Mouse (Mus musculus) stomach, embryonic 14.5 days (tissue): ENCODE data around the gene Efna5. TPM values are rescaled to one million over a fixed set of nuclear protein-coding genes. Genes with fewer than 3 reads are reported as not detected.

Experiments used
- ATAC-seq: fragments of 200-750 bp; cut with Nextera tagmentation; 2 replicates; pipeline ENCODE4 v1.8.0; 2017; ENCODE audit warnings: low read depth, moderate TSS enrichment; ENCODE audit not compliant: insufficient number of reproducible peaks, insufficient read depth, low FRiP score
- H3K27ac ChIP-seq: fragments of 300-500 bp; sonication (generic); 2 replicates; pipeline ENCODE4 v1.5.1; 2014; ENCODE audit warnings: mild to moderate bottlenecking, low read length, moderate library complexity, mixed read lengths
- H3K27me3 ChIP-seq: fragments of 300-500 bp; sonication (generic); 2 replicates; pipeline ENCODE4 v1.6.1; 2014; ENCODE audit warnings: low read length, control low read depth, mixed read lengths; ENCODE audit not compliant: control insufficient read depth, insufficient read depth
- H3K36me3 ChIP-seq: fragments of 300-500 bp; sonication (generic); 2 replicates; pipeline ENCODE4 v1.6.1; 2014; ENCODE audit warnings: mild to moderate bottlenecking, control low read depth, low read length, moderate library complexity, mixed read lengths; ENCODE audit not compliant: control insufficient read depth, insufficient read depth
- H3K4me1 ChIP-seq: fragments of 300-500 bp; sonication (generic); 2 replicates; pipeline ENCODE4 v1.6.1; 2014; ENCODE audit warnings: low read length, control low read depth, mixed read lengths; ENCODE audit not compliant: control insufficient read depth, insufficient read depth
- H3K4me2 ChIP-seq: fragments of 300-500 bp; sonication (generic); replicated peaks from 2 replicates; pipeline ENCODE4 v1.6.1; 2014; ENCODE audit warnings: low read depth, low read length, control low read depth
- H3K4me3 ChIP-seq: fragments of 300-500 bp; sonication (generic); 2 replicates; pipeline ENCODE4 v1.5.1; 2014; ENCODE audit warnings: low read depth, low read length, control low read depth
- H3K9ac ChIP-seq: fragments of 300-500 bp; sonication (generic); replicated peaks from 2 replicates; pipeline ENCODE4 v1.6.1; 2014; ENCODE audit warnings: low read depth, mild to moderate bottlenecking, control low read depth, low read length, moderate library complexity, mixed read lengths
- H3K9me3 ChIP-seq: fragments of 300-500 bp; sonication (generic); 2 replicates; pipeline ENCODE4 v1.6.1; 2016; ENCODE audit warnings: low read depth, low read length, control low read depth; ENCODE audit not compliant: control insufficient read depth
- WGBS: fragments of 180-500 bp; shearing (Covaris S2); extraction: QIAGEN DNeasy Blood & Tissue Kit; methylation state at CpG from one replicate; pipeline ENCODE4 v1.1.7; 2014; 5-methylcytosine and 5-hydroxymethylcytosine counted together
- polyA plus RNA-seq: library from polyadenylated mRNA; unstranded; fragments of >200 nt; fragmentation: Nextera tagmentation; extraction: Ambion mirVana; gene quantifications from 2 replicates; pipeline ENCODE4 v1.2.1, GENCODE M21; 2014

Gene Efna5
- polyA plus RNA-seq, 1 experiment from 2014 or later: 58.6 TPM

DNA sequence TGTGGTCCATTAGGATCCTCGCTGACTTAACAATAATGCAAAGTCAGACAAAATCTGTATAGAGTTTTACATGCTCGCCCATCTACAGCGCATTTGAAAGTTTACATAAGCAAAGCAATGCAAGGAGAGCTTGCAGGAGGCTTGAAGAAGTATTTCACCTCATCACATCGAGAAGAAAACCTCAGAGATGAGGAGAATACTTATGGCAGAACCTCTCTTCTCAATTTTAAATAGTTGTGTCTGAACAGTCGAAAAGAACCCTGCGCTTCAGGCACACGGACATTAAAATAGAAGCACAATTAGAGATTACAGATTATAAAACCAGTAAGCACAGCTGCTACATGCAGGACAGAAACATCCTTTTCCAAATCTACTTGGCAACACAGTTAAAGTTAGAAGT, 215.3 kb downstream of the Efna5 start:
- ATAC-seq: no peak
- no peak overlapping the region for H3K9ac ChIP-seq
- no peak overlapping the region for H3K27ac ChIP-seq
- WGBS: 86% methylated on average over 7 of the region's 7 CpGs
- H3K4me3 ChIP-seq: no peak overlapping the region
- no peaks in the 10 kb centered on the region for H3K9me3 ChIP-seq
- no peaks in the 10 kb centered on the region for H3K27me3 ChIP-seq
- no peaks in the 10 kb centered on the region for H3K36me3 ChIP-seq
- H3K4me2 ChIP-seq: no peak overlapping the region
- H3K4me1 ChIP-seq: 0 out of 2 replicates have a peak, but pooled peaks cover 3% of the 10 kb centered on the region

DNA sequence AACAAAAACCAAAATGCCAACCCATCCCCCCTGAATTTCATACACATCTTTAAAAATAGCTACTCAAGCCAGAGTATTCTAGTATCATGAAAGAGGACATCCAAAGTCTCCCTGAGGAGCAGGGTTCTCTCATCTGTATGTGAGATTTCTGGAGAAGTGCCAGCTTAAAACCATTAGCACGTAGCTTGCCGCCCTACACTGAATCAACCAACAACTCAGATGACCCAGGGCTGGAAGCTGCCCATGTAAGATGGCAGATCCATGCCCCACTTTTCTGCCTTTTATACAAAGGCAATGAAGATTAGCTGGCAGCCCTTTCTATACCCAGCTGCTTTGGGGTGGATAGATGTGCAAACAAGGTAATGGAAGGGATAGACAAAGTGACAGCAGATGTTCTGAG, 216.4 kb downstream of the Efna5 start:
- H3K9ac ChIP-seq: no peak overlapping the region
- WGBS: 74% methylated on average over 2 of the region's 2 CpGs

DNA sequence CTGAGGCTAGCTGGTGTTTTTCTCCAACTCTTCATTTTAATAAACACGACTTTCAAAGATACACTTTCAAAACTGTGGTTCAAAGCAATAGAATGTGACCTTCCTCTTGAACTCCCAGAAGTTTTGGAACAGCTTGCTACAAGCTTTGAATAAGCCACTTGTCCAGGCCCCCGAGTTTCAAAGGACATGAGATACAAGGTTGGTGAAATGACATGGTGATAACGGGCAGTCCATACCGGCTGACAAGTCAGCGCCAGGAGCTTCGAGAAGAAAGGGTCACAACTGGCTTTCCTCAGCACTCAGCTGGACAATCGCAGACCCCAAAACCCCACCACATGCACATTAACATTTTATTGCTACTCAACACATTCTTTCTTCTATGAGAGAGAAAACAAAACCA, 219.3 kb downstream of the Efna5 start:
- Histone ChIP-seq H3K4me3 (no peak overlapping the region), H3K27me3 (no peaks in the 10 kb centered on the region), H3K9ac (no peak overlapping the region), H3K4me2 (no peak overlapping the region), H3K4me1 (peaks cover 13% of the 10 kb centered on the region; the same call in 1 of the 2 replicates), H3K27ac (no peak overlapping the region), H3K36me3 (no peaks in the 10 kb centered on the region), H3K9me3 (no peaks in the 10 kb centered on the region)
- no peak for ATAC-seq
- WGBS: 46% methylated on average over 7 of the region's 7 CpGs

More for the DNA sequence above, 216.4 kb downstream of the Efna5 start:
- ATAC-seq: no peak
- Histone ChIP-seq H3K9me3 (no peaks in the 10 kb centered on the region), H3K27me3 (no peaks in the 10 kb centered on the region), H3K4me3 (no peak overlapping the region), H3K4me2 (no peak overlapping the region), H3K36me3 (no peaks in the 10 kb centered on the region), H3K4me1 (0 out of 2 replicates have a peak, but pooled peaks cover 3% of the 10 kb centered on the region), H3K27ac (no peak overlapping the region)

DNA sequence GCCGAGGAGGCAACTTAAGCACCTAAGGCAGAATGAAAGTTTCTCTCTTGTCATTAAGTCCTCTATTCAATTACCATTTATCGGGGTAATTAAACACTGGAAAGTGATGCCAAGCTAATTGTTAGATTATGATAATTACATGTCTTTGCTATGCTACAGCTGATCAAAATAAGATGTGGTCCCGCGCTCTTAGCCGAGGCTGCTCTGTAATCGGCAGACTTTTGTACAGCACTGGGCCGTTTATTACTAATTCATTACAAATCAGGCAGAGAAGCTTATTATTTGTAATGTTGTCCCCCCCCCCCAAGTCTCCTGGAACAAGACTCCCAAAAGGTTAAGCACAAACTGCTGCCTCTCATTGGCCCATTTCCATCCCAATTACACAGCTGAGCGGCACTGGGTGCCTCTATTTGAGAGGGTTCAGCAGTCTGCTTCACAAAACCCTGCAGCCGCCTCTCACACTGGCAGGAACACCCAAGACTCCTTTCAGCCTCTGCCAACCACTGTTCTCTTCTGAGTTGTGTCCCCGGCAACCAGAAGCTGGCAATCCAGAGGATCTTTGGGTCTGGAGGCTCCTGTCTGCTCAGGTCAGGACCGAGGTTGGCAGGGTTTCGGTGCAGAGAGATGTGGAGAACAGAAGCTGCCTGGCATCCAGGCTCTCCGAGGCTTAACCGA, 221.5 kb downstream of the Efna5 start:
- Histone ChIP-seq H3K36me3 (no peaks in the 10 kb centered on the region), H3K9ac (no peak overlapping the region), H3K4me1 (peaks cover 26% of the 10 kb centered on the region), H3K4me3 (no peak overlapping the region), H3K27me3 (no peaks in the 10 kb centered on the region), H3K27ac (no peak overlapping the region), H3K9me3 (no peaks in the 10 kb centered on the region), H3K4me2 (no peak overlapping the region)
- WGBS: 90% methylated on average over 14 of the region's 14 CpGs
- ATAC-seq: no peak

DNA sequence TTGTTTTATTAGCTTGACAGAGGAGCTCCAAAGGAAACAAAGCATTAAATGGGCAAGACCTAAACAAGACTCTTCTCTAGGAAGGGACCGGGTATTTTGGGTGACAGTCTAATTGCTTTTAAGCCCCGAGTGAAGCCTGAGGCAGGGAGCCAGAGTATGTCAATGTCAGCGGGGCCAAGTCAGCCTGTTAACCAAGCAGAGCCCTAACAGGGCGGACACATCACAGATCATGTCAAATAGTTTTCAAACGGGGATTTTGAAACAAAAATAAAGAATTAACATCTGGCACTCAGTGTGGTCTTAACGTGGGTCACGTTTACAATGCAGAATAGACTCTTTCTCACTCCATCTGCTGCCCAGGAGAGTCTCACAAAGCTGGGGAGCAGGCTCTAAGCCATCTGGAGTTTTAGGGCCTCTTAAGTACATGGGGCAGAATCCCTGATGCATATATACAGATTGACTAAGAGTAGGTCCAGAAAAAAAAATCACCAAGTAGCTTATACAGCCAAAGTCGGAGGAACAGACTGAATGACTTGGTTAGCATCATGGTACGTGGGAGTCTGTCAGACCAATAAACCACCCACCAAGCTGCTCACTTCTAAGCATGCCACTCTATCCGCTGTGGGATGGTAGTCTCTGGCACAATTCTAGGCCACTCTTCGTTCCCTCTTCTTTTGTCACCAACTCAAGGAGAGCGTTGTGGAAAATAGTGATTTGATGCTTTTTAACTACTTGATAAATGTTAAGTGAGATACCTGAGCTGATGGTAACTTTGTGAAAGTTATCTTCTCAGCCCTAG, 223.1 kb downstream of the Efna5 start:
- H3K4me1 ChIP-seq: peaks cover 26% of the 10 kb centered on the region
- WGBS: 43% methylated on average over 12 of the region's 12 CpGs
- no peak for ATAC-seq

DNA sequence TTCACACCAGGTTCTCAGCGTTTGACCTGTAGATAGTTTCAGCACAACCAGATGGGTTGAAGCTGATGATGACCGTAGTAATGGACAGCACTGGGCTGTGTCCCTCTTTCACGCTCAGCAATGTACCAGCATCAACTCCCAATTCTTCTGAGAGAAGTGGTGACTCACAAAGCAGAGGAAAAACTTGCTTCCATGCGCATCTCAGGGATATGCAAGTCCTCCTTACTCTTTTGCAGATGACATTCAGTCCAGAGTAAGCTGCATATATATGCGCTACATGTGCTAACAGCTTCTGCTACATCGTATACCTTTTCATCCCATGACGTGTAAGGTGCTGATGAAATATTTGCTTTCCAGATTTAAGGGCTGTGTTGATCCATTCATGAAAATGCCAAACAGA, 224.1 kb downstream of the Efna5 start:
- ATAC-seq: no peak
- H3K27ac ChIP-seq: no peak overlapping the region
- peaks cover 25% of the 10 kb centered on the region for H3K4me1 ChIP-seq
- no peaks in the 10 kb centered on the region for H3K36me3 ChIP-seq
- no peaks in the 10 kb centered on the region for H3K27me3 ChIP-seq
- H3K4me3 ChIP-seq: no peak overlapping the region
- H3K4me2 ChIP-seq: no peak overlapping the region
- WGBS: 53% methylated on average over 7 of the region's 7 CpGs
- H3K9me3 ChIP-seq: no peaks in the 10 kb centered on the region
- H3K9ac ChIP-seq: no peak overlapping the region

More for the DNA sequence above, 223.1 kb downstream of the Efna5 start:
- no peak overlapping the region for H3K27ac ChIP-seq
- no peaks in the 10 kb centered on the region for H3K36me3 ChIP-seq
- no peak overlapping the region for H3K4me2 ChIP-seq
- no peaks in the 10 kb centered on the region for H3K9me3 ChIP-seq
- no peak overlapping the region for H3K9ac ChIP-seq
- H3K27me3 ChIP-seq: no peaks in the 10 kb centered on the region
- no peak overlapping the region for H3K4me3 ChIP-seq

DNA sequence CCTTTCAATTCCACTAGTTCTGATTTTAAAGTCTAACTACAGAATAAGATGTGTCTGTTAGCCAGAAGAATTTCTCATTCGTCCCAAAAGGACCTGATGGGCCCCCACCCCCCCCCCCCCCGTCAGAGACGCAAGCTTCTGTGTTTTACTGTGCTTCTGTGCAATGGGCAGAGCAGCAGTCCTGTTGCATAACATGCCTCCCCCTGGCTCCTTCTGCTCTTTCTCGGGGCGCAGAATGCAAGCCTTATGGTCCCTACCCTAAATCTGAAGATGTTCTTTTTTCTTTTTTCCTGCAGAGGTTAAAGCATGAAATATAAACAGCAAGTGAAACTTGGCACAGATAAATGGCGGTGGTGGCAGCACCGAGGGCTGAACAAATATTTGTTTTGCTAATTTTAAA, 224.5 kb downstream of the Efna5 start:
- no peak for ATAC-seq
- H3K9me3 ChIP-seq: no peaks in the 10 kb centered on the region
- 21% methylated on average over 7 of the region's 7 CpGs for WGBS
- no peaks in the 10 kb centered on the region for H3K27me3 ChIP-seq
- H3K9ac ChIP-seq: no peak overlapping the region
- peaks cover 23% of the 10 kb centered on the region for H3K4me1 ChIP-seq
- no peak overlapping the region for H3K27ac ChIP-seq
- H3K4me2 ChIP-seq: peak overlapping the region; percentile 23; the same call in 1 of the 2 replicates
- no peaks in the 10 kb centered on the region for H3K36me3 ChIP-seq
- H3K4me3 ChIP-seq: no peak overlapping the region

DNA sequence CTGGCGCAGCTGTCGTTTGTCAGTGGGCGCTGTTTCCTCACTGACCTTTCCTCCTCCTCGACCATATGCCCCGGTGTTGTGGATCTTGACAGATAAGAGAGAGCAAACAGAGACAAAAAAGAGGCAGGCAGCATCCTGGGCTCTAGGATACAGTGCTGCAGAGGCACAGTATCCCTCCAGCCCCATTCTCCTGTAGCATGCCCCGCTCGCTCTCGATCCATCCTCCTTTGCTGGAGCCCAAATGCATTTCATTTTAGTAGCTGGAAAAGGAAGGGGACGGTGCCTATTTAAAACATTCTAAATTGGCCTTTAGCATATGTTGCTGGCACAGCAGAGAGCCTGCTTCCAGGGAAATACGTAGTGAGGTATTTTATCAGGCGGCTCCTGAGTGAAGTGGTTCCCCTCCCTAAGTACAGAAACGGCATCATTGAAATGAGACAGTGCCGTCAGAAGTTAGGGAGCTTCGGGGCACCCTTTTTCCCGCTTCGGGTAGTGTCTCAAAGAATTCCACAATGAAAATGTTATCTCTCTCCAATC, 225.2 kb downstream of the Efna5 start:
- 33% methylated on average over 16 of the region's 16 CpGs for WGBS
- H3K4me2 ChIP-seq: 0 out of 2 replicates have a peak overlapping the region, but pooled peaks have one; percentile 23

More for the DNA sequence above, 225.2 kb downstream of the Efna5 start:
- Histone ChIP-seq H3K4me1 (peaks cover 23% of the 10 kb centered on the region), H3K4me3 (no peak overlapping the region), H3K27ac (no peak overlapping the region), H3K36me3 (no peaks in the 10 kb centered on the region), H3K9ac (no peak overlapping the region), H3K9me3 (no peaks in the 10 kb centered on the region), H3K27me3 (no peaks in the 10 kb centered on the region)
- no peak for ATAC-seq
